Mouse (Mus musculus) liver, postnatal 0 days (tissue): Measurements from ENCODE around the gene Aph1a.
A peak's percentile ranks its signal among the peaks of the same experiment; 100 is the strongest.

ENCODE experiments used
- CTCF ChIP-seq: sonication (generic); IDR thresholded peaks from 2 replicates; pipeline ENCODE4 v1.5.1; 2016; ENCODE audit warnings: antibody characterized with exemption, low read depth
- EP300 ChIP-seq: IDR thresholded peaks from 2 replicates; pipeline ENCODE4 v1.6.1; 2016; ENCODE audit warnings: antibody characterized with exemption, low read depth, mild to moderate bottlenecking

DNA sequence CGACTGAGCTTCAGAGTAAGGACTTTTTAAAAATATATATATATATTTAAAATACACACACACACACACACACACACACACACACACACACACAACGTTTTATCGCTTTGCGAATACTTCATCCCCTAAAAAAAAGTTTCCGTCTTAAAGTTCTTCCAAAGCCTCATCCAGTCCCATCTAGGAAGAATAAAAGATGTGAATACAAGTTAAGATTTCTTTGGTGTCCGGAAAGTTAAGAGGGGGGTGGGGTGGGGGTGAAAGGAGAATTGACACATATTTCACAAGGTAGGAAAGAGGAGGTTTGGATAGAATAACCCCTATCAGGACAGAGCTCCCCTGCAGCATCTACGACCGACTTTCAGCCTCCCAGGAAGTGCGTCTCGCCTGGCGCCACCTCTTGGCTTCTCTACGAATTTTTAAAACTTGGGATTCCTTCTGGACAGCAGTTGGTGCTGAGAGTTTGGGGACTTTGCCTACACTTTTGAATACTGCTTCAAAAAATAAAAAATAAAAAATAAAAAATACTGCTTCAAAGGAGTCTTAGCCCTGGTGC lies 12.2 kb downstream of the Aph1a start:
- TF ChIP-seq EP300: no peak
- peak; percentile 72 for TF ChIP-seq CTCF
